Mouse (Mus musculus) liver, postnatal 0 days (tissue): ENCODE measurements around the gene Ifrd2.

Source experiments
- CTCF ChIP-seq: sonication (generic); IDR thresholded peaks from 2 replicates; pipeline ENCODE4 v1.5.1; 2016; ENCODE audit warnings: antibody characterized with exemption, low read depth
- EP300 ChIP-seq: IDR thresholded peaks from 2 replicates; pipeline ENCODE4 v1.6.1; 2016; ENCODE audit warnings: antibody characterized with exemption, low read depth, mild to moderate bottlenecking

DNA sequence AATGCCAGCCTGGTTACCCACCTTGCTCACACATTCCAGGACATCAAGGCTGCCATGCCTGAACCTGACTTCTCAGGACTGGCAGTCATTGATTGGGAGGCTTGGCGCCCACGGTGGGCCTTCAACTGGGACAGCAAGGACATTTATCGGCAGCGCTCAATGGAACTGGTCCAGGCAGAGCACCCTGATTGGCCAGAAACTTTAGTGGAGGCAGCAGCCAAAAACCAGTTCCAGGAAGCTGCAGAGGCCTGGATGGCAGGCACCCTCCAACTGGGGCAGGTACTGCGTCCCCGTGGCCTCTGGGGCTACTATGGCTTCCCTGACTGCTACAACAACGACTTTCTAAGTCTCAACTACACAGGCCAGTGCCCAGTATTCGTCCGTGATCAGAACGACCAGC is 9.6 kb upstream of the Ifrd2 start:
- no peak for TF ChIP-seq EP300
- no peak for TF ChIP-seq CTCF
